Comparison of ENCODE assay signal across 16 mouse cellular contexts in the genomic region with DNA sequence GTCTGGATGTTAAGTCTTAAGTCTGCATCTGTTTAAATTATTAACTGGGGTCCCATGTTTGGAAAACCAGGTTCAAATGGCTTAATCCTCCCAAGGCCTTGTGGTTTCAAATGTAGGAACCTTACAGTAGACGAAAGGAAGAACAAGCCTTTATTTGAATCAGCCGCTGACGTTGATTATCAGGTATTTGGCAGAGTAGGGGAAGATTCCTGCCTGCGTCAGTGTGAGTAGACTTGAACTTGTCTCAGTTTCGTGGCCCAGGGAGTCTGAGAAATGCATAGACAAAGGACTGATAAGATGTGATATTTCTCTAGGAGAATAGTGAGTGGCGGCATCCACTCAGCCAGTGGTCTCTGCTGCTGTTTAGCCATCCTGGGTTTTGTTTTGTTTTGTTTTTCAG.
"Had no signal": no experiment of that assay in that cellular context is flagged by ENCODE, and none has a peak within 500 bp of the region (broad histone marks: within the 10 kb centered on the region; RNA-seq: fewer than 3 reads in every experiment).

No protein-coding gene starts in this region.

- H3K9me3 ChIP-seq: neural tube, embryonic 13.5 days; neural tube, embryonic 15.5 days; stomach, embryonic 15.5 days had no signal

- H3K36me3 ChIP-seq: neural tube, embryonic 15.5 days had no signal

- H3K4me1 ChIP-seq: neural tube, embryonic 13.5 days; neural tube, embryonic 15.5 days; stomach, embryonic 15.5 days had no signal

- H3K4me3 ChIP-seq: neural tube, embryonic 13.5 days; neural tube, embryonic 15.5 days; stomach, embryonic 15.5 days had no signal

- H3K27me3 ChIP-seq: neural tube, embryonic 13.5 days; neural tube, embryonic 15.5 days; stomach, embryonic 15.5 days had no signal

- DNase-seq: retina, postnatal 1 day; right cerebral cortex, adult 18-20 months; right cerebral cortex, postnatal 14 days; right cerebral cortex, postnatal 25 days; right cerebral cortex, postnatal 4 days; spleen, adult 18-20 months; thymus, adult 18-20 months; thymus, adult 2 months; thymus, postnatal 14 days; thymus, postnatal 25 days; thymus, postnatal 36 days; thymus, postnatal 4 days had no signal

- H3K9ac ChIP-seq: neural tube, embryonic 13.5 days; neural tube, embryonic 15.5 days; stomach, embryonic 15.5 days had no signal

- H3K27ac ChIP-seq: neural tube, embryonic 13.5 days; neural tube, embryonic 15.5 days; stomach, embryonic 15.5 days; stomach, postnatal 0 days had no signal
